Mouse (Mus musculus): ENCODE results near the gene Pdlim5.
"Not testable (repeated sequence)": the region's sequence is repeated elsewhere in the genome, so short reads cannot be mapped to it uniquely, and the experiment has no call there.

The Pdlim5 gene

DNA sequence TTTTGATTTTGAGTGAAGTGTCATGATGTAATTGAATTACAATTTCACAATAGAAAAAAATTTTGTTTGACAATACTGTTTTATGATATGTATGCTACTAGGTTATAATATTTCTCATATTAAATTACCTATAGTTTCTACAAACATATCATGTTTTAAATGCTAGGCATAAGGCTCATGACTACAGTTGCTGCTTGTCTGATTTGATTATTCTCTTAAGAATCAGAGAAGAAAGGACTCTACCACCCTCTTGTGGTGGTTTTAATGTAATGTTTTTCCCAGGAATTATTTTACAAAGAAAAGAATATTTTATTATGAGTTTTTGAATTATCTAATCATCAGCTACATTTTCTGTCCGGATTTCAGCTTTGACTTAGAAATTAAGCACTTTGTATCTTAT, 120.5 kb downstream of the Pdlim5 start:
- DNase-seq (ENCODE audit: low spot score), result no peak

DNA sequence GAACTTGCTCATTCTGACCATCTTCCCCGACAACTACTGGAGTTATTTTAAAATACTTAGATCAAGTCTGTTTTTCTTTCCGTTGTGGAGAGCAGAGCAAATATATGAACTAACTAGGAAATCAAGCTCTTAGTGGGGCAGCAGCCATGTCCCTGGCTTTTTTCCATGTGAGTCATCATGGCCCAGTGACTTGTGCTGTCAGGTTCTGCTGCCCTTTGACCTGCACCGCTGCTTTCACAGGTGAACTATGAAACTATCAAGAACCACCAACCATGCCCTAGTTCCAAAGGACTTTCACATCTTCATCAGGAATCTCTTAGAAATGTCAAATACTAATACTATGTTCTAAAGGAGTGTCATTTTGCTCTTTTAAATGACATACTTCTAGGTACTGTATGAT, 121.0 kb downstream of the Pdlim5 start:
- DNase-seq (ENCODE audit: low spot score), result no peak

DNA sequence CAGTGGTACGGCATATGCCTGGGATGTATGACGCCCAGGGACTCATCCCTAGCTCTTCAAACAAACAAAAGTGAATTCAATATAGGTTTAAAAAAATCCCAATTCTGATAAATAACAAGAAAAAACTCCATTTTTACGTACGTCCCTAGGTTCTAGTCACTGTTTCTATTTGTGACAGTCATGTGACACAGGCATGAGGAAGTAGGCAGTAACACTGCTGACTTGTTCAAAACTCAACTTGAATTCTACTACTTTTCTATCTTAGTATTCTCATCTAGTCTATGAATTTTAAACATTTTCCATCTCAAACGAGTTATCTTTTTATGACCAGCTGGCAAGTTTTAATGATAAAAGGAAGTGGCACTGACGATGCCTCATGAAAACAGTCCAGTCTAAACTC, 122.2 kb downstream of the Pdlim5 start:
- DNase-seq (ENCODE audit: low spot score), result no peak

DNA sequence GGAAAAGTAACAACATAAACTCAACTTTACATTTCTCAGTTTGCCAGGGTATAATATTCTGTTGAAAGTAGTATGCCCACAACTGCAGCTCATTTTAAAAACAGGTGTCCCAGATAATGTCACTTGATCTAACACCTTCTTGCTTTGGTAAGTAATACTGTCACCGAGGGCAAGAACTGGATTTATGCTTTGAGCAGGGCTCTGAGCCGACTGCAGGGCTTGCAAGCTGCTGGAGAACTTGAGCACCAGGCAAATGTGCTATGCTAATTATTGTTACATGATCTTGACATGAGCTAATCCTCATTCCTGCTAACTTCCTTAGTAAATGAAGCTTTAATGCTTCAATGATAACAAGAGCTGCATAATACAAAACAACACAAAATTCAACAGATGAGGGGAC, 139.1 kb downstream of the Pdlim5 start:
- no peak for DNase-seq (ENCODE audit: low spot score)

DNA sequence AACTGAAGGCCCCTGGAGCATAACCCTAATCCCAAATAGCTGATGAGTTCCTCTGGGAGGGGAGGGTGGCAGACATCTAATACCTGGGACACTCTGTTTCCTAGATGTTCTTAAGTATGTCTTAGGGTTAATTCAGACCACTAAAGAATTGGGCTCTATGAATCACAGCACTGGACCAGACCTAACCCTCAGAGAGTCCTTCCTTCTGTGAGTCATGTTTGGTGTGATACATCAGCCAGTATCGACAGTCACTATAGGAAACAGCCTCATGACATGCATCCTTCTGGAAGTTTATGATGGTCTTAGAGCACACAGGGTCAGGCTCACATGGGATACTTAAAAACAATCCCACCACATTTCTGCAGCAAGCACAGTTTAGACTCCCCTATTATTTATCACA, 143.4 kb downstream of the Pdlim5 start:
- DNase-seq (ENCODE audit: low spot score), result no peak

DNA sequence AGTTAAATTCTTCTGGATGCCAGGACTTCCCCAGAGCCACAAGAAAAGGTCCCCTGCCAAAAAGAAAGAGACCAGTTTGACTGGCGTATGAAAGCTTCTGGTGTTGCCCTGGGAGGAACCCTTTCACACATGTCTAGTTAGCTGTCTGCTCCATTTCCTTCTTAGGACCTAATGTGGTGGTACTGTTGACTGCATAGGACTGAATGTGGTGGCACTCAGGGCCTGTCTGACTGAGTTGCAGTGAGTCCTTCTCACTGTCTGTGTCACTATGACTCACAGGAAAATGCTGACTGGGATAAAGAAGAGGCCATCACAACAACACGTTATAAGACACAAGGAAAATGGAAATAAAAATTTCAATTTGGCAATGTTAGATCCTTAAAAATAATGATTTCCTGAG, 146.0 kb downstream of the Pdlim5 start:
- DNase-seq (ENCODE audit: low spot score), result no peak

DNA sequence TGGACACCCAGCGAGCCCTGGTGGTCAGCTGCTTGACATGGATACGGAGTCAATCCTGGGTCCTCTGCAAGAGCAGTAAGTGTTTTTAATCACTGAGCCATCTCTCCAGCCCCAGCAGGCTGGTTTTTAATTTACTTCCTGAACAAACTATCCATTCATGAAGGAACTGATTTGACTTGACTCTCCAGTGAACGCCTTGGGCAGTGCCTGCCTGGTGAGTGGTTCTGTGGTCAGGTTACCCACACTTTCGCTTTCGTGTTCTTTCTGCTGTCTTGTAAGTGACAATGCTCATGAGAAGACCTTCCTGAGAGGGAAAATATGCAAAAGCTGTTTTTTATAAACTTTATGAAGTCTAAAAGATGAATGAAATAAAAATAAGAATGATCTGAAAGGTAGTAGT, 152.2 kb downstream of the Pdlim5 start:
- DNase-seq (ENCODE audit: low spot score), result peak; percentile 28

DNA sequence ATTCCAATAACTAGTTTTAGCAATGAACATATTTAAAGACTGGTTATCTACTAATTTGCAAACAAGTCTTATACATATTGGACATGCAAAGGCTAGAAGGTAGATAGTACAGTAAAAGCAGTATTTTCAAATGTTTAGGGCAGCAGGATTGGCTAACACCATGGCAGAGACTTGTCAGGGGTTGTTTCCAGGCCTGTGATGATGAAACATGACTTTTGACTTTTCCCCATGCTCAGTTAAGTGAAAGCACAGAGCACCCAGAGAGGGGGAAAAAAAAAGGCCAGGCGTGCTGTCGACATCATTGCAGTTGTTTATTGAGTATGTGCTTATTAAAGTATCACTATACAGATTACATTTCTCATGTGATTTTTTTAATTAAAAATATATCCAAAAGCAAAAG, 156.2 kb downstream of the Pdlim5 start:
- DNase-seq (ENCODE audit: low spot score), result no peak

DNA sequence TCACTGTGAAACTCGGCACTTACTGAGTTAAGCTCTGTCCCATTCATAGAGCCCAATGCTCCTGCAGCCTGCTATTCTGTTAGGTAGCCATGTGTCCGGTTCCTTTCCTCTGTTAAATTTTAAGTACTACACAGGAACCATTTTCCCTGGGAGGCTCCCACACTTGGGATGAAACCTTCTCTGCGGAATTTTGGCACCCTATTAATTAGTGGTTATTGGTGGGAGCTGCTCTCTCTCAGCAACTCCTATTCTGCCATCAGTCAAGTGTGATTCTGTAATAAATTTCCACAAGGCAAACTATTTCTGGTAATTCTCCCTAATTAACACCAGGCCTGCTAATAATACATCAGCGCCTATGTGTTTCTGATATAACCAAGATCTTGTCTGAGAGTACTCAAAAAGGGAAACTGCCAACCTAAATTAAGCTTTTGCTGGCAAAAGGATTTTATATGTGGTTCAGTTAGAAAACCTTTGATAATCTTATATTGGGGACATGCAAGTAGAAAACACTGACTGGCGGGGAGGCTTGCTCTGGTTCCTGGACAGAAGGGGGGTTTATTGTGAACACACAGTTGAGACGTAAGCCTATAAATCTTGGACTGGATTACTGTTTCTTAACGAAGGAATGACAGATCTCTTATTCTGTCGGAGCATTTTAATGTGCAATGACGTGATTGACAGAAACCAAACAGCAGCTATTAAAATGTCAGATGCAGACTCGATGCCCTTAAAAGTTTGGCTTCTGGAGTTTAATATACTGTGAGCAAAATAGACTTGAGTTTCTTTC, 157.0 kb downstream of the Pdlim5 start:
- no peak for DNase-seq (ENCODE audit: low spot score)

DNA sequence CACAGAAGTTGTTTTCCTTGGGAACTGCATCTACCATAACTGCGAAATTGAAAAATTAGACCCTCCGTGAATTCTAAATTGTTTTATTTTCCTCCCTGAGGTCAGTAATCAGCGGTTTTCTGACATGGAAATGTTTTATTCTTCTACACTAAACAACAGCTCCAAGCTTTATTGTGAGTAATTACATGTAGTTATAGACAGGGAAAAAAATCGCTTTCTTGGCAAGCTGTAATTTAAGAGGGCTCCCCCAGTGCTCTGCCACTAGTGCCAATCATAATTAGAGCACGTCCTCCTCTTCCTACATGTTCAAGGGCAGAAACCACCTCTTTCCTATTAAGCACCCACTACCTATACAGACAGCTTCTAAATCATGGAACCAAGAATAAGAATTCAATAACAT, 157.9 kb downstream of the Pdlim5 start:
- no peak for DNase-seq (ENCODE audit: low spot score)

DNA sequence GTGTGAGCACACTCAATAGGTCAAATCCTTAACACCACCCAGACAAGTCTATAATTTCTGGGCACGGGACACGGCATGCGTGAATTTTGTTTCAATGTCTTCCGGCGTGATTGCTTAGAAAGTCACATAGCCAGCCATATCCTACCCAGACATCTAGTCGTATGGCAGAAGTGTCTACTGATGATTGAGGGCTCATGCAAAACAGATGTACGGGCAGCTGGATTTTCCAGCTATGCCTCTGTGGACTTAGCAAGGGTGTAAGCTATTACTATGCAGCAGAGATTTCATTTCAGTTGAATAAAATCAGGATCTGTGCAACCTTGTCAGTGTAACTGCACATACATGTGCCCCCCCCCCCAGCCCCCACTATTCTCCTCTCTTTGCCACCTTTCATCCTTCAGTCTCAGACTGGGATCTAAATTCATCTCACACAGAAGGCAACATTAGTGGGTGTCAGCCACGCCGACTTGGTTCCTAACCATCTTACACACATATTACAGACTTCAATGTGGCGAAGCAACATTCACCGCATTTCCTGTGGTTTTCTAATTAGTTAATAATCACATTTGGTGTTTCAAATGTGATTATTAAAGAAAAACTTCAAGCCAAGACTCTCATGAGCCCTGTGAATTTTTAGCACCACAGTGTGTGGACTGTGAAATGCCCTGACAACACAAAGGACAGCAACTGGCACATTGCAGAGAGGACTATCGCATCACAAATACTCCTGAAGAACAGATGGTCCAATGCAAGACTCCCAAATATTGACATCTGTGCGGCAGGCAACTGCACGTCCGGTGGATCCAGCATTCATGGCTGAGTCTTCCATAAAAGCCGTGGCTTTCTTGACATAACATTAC, 161.7 kb downstream of the Pdlim5 start:
- DNase-seq (ENCODE audit: low spot score), result no peak

DNA sequence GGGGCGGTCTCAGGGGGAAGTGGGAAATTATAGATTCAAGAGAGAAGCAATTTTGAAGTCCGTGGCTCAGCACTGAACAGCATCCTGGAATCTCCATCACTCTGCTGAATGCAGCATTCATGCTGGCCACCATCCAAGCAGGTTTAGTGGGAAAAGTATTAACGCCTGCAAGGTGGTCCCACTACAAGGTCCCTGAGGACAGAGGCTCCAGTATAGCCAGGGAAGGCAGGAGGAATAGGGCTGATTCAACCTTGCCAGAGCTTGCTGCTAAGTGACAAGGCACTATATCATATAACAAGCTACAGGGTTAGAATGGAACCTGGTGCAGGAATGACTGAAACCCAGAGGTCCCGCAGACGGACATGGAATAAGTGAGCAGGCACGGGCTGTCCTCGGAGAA, 166.8 kb downstream of the Pdlim5 start:
- DNase-seq (ENCODE audit: low spot score), result no peak

DNA sequence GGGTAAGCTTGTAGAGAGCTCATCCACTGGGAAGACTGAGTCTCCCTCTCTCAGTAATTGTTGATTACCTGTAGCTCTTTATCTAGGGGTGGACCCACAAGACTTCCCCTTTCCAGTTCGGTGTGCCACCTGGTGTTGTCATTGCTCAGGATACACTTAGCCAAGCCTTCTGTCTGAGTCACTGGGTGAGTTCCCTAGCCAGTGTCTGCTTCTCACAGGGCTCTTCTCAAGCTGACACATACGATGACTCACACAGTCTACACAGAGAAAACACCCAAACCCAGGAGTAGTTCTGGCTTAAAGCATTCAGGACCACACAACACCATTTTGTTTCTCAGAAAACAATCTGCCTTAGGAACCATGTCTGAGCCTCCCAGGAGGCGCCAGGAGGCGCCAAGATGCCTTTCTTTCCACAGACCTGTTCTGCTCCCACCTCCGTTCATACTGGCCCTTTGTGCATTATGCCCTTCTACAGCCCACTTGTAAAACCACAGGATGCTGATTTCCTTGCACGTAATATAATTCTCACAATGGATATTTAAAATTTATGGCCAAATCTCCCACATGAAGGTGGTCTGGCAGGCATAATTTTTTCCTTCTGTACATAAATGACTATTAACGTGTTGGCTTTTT, 172.9 kb downstream of the Pdlim5 start:
- no peak for DNase-seq (ENCODE audit: low spot score)

DNA sequence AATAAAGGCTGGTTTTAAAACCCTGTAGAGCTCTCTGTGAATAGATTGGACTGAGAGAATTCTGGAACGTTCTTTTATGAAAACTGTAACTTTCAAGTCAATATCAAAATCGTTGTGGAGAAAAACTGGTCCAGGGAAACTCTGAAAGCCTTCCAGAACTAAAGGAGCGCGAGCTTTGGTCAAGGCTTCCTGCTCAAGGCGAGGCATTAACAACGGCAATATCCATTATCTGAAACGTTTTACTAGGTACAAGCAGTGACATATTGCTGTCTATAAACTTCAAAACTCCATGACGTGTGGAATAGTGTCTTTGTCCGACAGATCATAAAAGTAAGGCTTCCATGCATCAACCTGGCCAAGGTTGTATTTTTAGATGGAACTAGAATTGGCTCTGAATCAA, 175.6 kb downstream of the Pdlim5 start:
- no peak for DNase-seq (ENCODE audit: low spot score)

DNA sequence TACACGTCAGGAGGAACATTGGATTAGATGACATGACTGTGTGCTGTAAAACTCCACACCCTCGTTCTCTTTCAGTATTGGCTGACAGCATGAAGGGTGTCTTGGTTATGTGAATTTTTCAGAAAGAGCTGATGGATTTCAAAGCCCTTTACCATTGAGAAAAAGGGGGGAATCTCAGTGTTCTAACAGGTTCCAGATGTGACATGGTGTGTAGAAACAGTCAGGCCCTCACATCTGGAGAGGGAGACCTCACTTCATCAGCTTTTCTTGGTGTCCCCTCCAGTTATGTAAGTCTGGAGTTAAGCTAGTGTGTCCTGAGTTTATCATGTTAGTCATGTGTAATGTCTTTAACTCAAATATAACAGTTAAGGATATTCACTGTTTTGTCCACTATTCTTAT, 182.7 kb downstream of the Pdlim5 start:
- DNase-seq (ENCODE audit: low spot score), result no peak

DNA sequence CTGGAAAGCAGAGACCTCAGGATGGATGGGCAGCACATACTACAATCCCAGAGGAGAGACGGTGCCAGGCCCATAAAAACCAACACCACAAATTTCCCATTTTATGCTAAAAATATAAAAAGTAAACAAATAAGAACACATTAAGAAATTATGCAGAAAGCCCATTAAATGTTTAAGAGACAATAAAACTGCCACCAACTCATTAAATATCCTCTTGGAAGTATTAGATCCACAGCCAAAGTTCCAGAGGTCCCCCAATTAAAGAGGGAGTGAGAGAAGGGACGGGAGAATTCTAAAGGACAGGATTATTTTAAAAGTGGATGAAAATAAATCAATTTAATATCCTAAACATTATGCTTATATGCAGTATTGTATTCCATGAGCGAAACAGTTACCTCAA, 183.3 kb downstream of the Pdlim5 start:
- no peak for DNase-seq (ENCODE audit: low spot score)

DNA sequence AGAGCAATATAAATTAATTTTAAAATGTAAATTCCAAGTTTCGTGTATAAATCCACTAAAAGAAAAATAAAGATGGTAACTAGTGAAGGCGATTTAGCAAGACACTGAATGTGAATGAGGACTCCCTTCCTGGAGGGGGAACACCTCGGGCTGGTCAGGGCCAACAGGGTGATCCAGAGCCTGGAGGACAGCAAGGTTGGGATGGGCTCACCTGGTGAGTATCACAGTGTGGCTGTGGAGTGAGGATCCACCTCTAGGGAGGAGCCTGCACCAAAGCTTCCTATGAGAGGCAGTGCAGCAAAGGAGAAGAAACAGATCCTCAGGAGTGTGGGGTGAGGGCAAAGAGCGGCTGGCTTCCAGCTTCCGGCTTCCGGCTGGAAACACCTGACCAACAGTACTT, 185.5 kb downstream of the Pdlim5 start:
- no peak for DNase-seq (ENCODE audit: low spot score)

DNA sequence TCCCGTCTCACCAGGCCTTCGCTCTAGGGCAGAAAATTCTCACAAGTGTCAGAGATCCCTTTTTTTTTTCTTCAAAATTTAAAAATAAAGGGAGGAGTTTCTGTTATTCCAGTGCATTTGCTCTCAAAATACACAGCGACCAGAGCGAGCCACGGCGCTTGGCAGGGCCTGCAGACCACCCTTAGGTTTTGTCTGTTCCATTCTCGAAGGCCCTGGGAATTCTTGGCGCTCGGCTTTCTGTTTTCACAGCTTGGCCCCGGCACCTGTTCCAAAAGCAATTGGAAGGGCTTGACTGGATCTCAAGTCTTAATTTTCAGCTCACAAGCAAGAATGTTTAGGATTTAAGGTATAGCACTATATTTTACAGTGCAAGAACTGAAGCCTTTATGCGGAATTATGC, 186.4 kb downstream of the Pdlim5 start:
- no peak for DNase-seq (ENCODE audit: low spot score)

DNA sequence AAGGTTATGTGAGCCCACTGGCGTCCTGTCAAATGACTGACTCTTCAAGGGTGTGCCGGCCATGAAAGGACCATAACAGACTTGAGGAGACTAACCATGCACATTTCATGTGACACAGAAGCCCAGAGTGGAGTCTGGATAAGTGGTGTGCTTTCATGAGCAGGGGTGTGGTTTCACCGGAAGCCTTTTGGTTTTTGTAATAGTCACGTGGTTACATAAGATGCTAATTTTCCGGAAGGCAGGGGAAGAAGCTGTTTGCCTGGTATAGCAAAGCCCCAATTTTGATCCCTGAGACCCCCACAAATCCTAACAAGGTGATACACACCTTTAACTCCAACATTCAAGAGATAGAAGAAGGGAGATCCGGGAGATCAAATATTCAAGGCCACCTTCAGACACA, 188.0 kb downstream of the Pdlim5 start:
- DNase-seq (ENCODE audit: low spot score), result no peak

DNA sequence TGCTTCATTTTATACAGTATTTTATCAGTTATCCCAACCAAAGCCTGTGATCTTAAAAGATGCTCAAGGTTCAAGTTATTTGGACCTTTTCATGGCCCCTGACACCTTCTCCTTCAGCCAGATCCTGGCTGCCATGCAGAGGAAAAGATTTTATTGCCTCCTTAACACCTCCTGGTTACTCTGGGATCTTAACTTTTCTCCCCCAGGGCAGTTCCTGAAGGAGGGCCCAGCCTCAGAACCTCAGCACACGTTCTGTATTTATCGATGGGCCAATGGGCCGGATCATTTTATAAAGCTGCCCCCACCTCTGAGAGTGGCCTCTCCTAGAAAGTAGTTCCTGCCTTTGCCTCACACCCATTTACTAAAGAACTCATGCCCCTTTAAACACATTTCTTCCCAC, 189.2 kb downstream of the Pdlim5 start:
- DNase-seq (ENCODE audit: low spot score), result no peak

DNA sequence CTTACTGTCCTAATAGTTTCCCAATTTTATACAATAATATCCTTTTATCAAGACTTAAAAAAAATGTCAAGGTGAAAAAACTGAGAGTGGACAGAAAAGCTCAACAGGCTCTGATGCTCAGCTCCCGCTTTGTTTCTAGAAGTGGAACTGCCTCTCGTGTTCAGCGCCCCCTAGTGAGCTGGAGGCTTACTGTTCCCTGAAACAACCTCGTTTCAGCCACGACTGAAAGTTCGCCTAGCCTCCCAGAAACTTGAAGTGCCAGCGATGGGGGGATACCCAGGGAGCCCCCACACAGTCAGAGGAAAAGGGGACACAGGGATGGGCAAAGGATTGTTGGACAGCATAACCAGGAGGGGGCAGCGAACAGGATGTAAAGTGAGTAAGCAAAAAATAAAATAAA, 199.4 kb downstream of the Pdlim5 start:
- no peak for DNase-seq (ENCODE audit: low spot score)

DNA sequence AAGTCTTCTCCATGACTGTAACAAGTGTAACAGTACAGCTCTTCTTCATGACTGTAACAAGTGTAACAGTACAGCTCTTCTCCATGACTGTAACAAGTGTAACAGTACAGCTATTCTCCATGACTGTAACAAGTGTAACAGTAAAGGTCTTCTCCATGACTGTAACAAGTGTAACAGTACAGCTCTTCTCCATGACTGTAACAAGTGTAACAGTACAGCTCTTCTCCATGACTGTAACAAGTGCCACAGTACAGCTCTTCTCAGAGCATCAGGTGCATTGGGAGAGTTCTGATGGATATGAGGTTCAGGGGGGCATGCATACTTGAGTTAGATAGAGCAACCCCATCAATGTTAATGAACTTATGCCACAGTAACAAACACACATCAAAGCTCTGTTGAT, 203.9 kb downstream of the Pdlim5 start:
- DNase-seq (ENCODE audit: low spot score), result not testable (repeated sequence)
